Mouse (Mus musculus) subcutaneous adipose tissue, adult 2 months (tissue): ENCODE measurements around the gene Dmwd. TPM values are rescaled to one million over a fixed set of nuclear protein-coding genes. Genes with fewer than 3 reads are reported as not detected.

Source experiments
- polyA plus RNA-seq: library from polyadenylated mRNA; depleted of rRNA; stranded (reverse); fragments of >200 nt; gene quantifications from 2 replicates; pipeline ENCODE4 v1.2.3, GENCODE M21; 2012; ENCODE audit warnings: low replicate concordance; rRNA removed

Gene Dmwd
- polyA plus RNA-seq, result 83.2 and 111 TPM in 2 replicates

DNA sequence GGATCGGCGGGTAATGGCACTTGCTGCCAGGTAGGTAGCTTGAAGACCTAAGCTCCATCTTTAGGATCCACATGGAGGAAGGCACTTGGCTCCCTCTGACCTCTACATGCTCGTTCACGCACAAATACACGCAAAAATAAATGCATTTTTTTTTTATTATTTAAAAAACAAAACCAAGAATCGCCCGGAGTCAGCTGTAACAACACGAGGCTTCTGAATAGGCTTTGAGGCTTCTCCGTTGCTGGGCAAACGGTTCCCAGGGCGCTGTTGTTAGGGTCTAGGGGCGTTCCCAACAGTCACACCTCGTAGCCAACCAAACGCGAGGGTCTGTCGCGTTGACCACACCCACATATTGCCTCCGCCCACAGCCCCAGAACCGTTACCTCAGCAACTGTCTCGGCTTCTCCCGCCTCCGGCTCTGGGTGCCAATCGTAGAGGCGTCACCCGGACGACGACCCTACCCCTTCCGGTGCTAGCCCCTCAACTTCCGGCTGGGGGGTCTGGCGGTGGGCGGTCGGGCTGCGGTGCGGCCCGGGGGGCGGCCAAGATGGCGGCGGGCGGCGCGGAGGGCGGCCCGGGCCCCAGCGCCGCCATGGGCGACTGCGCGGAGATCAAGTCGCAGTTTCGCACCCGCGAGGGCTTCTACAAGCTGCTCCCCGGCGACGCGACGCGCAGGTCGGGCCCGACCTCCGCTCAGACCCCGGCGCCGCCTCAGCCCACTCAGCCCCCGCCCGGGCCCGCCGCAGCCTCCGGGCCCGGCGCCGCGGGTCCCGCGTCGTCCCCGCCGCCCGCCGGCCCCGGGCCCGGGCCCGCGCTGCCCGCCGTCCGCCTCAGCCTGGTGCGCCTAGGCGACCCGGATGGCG lies at the start of gene Dmwd:
TSS of gene Dmwd (plus strand) at position 505 of the 863 bp plus-strand sequence.

GRCm38 (mm10) chr7:19054047-19054776 lies 21.8 kb upstream of the Dmwd start, which contains the start of gene Rsph6a:
TSS of gene Rsph6a (plus strand) at chr7:19054690.

GRCm38 (mm10) chr7:19083701-19084100 lies 7.7 kb downstream of the Dmwd start, which contains the start of gene Dmpk:
TSS of gene Dmpk (plus strand) at chr7:19083849.

DNA sequence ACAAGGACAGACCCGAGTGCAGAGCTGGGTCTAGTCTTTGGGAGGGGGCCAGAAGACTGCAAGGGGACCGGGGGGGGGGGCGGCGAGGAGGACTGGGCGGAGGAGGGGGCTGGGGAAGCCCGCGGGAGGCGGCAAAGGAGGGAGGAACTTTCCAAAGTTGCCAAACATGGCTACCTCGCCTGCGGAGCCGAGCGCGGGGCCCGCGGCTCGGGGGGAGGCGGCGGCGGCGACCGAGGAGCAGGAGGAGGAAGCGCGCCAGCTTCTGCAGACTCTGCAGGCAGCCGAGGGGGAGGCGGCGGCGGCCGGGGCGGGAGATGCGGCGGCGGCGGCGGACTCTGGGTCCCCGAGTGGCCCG lies 18.4 kb downstream of the Dmwd start, which contains the start of gene Six5:
TSS of gene Six5 (plus strand) at position 124 of the 355 bp plus-strand sequence.

DNA sequence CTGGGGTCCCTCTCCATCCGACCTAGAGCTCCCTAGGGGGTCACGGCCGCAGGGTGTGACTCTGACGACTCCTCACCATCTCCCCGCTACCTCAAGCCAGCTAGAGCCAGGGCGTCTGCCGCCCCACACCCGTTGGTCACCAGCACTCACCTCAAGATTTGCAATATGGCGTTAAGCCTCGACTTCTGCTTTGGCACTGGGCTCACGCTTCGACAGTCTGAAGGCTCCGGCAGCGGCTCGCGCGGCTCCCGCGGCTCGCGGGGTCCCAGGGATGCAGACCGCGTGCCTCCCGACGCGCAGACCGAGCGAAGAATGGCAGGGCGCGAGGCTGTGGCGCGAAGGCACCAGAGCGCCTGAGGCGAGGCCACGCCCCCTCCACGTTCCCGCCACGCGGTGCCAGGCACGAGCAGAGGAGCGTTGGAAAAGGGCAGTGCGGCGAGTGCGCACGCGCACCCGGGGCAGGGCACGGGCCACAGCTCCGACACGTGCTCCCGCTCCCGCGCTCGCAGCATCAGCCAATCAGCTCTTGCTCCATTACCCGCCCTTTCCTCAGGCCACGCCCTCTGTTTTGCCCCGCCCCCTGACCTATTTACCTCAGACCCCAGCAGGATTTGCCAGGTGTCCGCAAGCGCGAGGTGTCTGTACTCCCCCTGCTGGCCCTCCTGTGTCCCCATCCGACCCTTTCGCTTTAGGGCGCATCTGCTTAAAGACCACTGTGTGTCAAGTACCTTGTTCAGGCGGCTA lies 42.2 kb downstream of the Dmwd start, which contains the start of gene Gm4969:
TSS of gene Gm4969 (minus strand) at position 341 of the 744 bp plus-strand sequence.

GRCm38 (mm10) chr7:19119631-19120429 lies 43.8 kb downstream of the Dmwd start, which contains the start of gene Fbxo46:
TSS of gene Fbxo46 (plus strand) at chr7:19119859.

Other genes starting within 250 kb of the Dmwd start
- gene Mill2, start 236.3 kb upstream of the Dmwd start, polyA plus RNA-seq, result 11.8 and 24.6 TPM in 2 replicates
- 6.4 and 56.4 TPM in 2 replicates for gene Pglyrp1, start 204.9 kb upstream of the Dmwd start, polyA plus RNA-seq
- gene Ccdc61, start 165.8 kb upstream of the Dmwd start, polyA plus RNA-seq, result 20.3 and 25.2 TPM in 2 replicates
- gene Nova2, start 150.3 kb upstream of the Dmwd start, polyA plus RNA-seq, result 1.6 and 2.5 TPM in 2 replicates
- 0.26 TPM in 1 of 2 replicates, not detected in the other for gene Nanos2, start 88.8 kb upstream of the Dmwd start, polyA plus RNA-seq
- 5.2 and 17.4 TPM in 2 replicates for gene Mypop, start 85.0 kb upstream of the Dmwd start, polyA plus RNA-seq
- 16.7 and 38.8 TPM in 2 replicates for gene Irf2bp1, start 72.2 kb upstream of the Dmwd start, polyA plus RNA-seq
- gene Foxa3, start 52.7 kb upstream of the Dmwd start, polyA plus RNA-seq, result not detected in 2 replicates
- 66.1 and 105 TPM in 2 replicates for gene Sympk, start 51.9 kb upstream of the Dmwd start, polyA plus RNA-seq
- gene Rsph6a, start 21.5 kb upstream of the Dmwd start, polyA plus RNA-seq, result not detected in 2 replicates
- 388 and 705 TPM in 2 replicates for gene Dmpk, start 7.6 kb downstream of the Dmwd start, polyA plus RNA-seq
- 32.7 and 78.4 TPM in 2 replicates for gene Six5, start 18.4 kb downstream of the Dmwd start, polyA plus RNA-seq
- 0.21 and 0.55 TPM in 2 replicates for gene Gm4969, start 42.1 kb downstream of the Dmwd start, polyA plus RNA-seq
- 7.9 and 11.0 TPM in 2 replicates for gene Fbxo46, start 43.6 kb downstream of the Dmwd start, polyA plus RNA-seq
- 16.7 and 25.1 TPM in 2 replicates for gene Qpctl, start 73.1 kb downstream of the Dmwd start, polyA plus RNA-seq
- gene Snrpd2, start 73.5 kb downstream of the Dmwd start, polyA plus RNA-seq, result 26.1 and 39.9 TPM in 2 replicates
- 3.3 and 14.7 TPM in 2 replicates for gene Gipr, start 89.9 kb downstream of the Dmwd start, polyA plus RNA-seq
- gene Eml2, start 100.2 kb downstream of the Dmwd start, polyA plus RNA-seq, result 34.2 and 47.4 TPM in 2 replicates
- 21.2 and 40.9 TPM in 2 replicates for gene Gpr4, start 136.3 kb downstream of the Dmwd start, polyA plus RNA-seq
- 43.4 and 43.9 TPM in 2 replicates for gene Opa3, start 152.1 kb downstream of the Dmwd start, polyA plus RNA-seq
- gene Vasp, start 195.6 kb downstream of the Dmwd start, polyA plus RNA-seq, result 104 and 192 TPM in 2 replicates
- gene Ppm1n, start 203.8 kb downstream of the Dmwd start, polyA plus RNA-seq, result 0.20 TPM in 1 of 2 replicates, not detected in the other
- 59.4 and 168 TPM in 2 replicates for gene Rtn2, start 206.4 kb downstream of the Dmwd start, polyA plus RNA-seq
- 0.85 and 1.2 TPM in 2 replicates for gene Fosb, start 233.8 kb downstream of the Dmwd start, polyA plus RNA-seq